Mouse (Mus musculus) yolk sac, embryonic 10.5 days (tissue): ENCODE results near the gene Ikzf3.

Experiments used
- DNase-seq: peaks from one replicate; pipeline ENCODE4 v3.0.0-alpha.2; 2017; ENCODE audit warnings: low spot score

Gene Ikzf3

GRCm38 (mm10) chr11:98473916-98474479, 71.8 kb downstream of the Ikzf3 start:
- no peak for DNase-seq

- no peak for DNase-seq
These were observed 73.1 kb downstream of the Ikzf3 start for GRCm38 (mm10) chr11:98472696-98473095.

- DNase-seq, result no peak
These were observed 75.0 kb downstream of the Ikzf3 start for GRCm38 (mm10) chr11:98470795-98471194.

GRCm38 (mm10) chr11:98469761-98470714, 75.8 kb downstream of the Ikzf3 start:
- DNase-seq, result no peak

- no peak for DNase-seq
These were observed 81.3 kb downstream of the Ikzf3 start for GRCm38 (mm10) chr11:98464516-98464915.

- DNase-seq, result no peak
These were observed 81.9 kb downstream of the Ikzf3 start for GRCm38 (mm10) chr11:98463911-98464310.

- DNase-seq, result no peak
These were observed 83.6 kb downstream of the Ikzf3 start for GRCm38 (mm10) chr11:98462255-98462654.

- no peak for DNase-seq
These were observed 84.6 kb downstream of the Ikzf3 start for GRCm38 (mm10) chr11:98461109-98461720.

- DNase-seq, result no peak
These were observed 86.0 kb downstream of the Ikzf3 start for GRCm38 (mm10) chr11:98459860-98460259.

- no peak for DNase-seq
These were observed 86.6 kb downstream of the Ikzf3 start for GRCm38 (mm10) chr11:98459071-98459741.

- DNase-seq, result no peak
These were observed 87.5 kb downstream of the Ikzf3 start for GRCm38 (mm10) chr11:98458121-98458990.

GRCm38 (mm10) chr11:98457367-98458120, 88.3 kb downstream of the Ikzf3 start:
- peak; percentile 88 for DNase-seq

- DNase-seq, result no peak
These were observed 88.9 kb downstream of the Ikzf3 start for GRCm38 (mm10) chr11:98456945-98457344.

- DNase-seq, result peak; percentile 18
These were observed 89.3 kb downstream of the Ikzf3 start for GRCm38 (mm10) chr11:98456545-98456944.

GRCm38 (mm10) chr11:98455484-98455883, 90.3 kb downstream of the Ikzf3 start:
- no peak for DNase-seq

- no peak for DNase-seq
These were observed 95.7 kb downstream of the Ikzf3 start for GRCm38 (mm10) chr11:98449921-98450771.

GRCm38 (mm10) chr11:98449419-98449818, 96.4 kb downstream of the Ikzf3 start:
- no peak for DNase-seq

- peak; percentile 87 for DNase-seq
These were observed 97.5 kb downstream of the Ikzf3 start for GRCm38 (mm10) chr11:98448191-98448790.

- DNase-seq, result peak; percentile 55
These were observed 98.4 kb downstream of the Ikzf3 start for GRCm38 (mm10) chr11:98447475-98447834.
